Mouse (Mus musculus) c-Kit-positive CD71-positive TER-119-positive erythroid progenitor cells, embryonic 14.5 days (primary cell): ENCODE results near the gene Vgll4.

ENCODE experiments used
- DNase-seq: peaks from one replicate; pipeline ENCODE4 v3.0.0-alpha.2; 2013; ENCODE audit warnings: low spot score

Vgll4 gene

DNA sequence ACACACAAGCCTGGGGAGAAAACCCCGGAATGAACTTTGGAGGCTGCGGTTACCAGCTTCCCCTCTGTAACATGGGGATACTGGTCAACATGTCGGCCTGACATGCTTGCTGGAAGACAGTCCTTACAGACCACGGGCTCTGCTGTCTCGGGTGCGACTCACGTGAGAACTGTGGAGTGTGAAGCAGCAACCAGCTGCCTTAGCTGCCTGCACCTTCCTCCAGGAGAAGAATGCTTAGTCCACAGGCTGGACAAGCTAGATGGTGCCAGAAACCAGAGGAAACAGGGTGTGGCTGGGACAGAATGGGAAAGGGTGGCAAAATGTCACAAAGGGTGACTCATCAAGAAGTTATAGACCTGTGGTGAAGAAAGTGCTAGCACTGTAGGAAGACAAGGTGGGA is 129.8 kb downstream of the Vgll4 start:
- no peak for DNase-seq

DNA sequence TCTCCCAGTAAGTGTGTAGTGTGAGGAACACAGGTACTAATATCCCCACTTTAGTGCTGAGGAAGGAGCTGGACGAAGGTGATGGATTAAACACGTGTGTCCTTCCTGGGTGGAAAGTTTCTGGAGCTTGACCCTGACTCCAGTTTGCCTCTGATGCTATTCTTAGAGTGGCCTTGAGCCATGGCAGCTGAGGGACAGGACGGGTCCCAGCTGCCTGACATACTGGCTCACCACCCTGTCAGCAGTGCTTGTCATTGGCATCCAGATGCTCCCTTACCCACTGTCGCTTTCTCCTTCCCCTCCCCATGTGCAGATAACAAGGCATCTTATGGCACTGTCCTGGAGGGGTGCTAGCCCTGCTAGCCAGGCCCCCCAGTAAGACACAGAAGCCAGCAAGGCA is 130.9 kb downstream of the Vgll4 start:
- no peak for DNase-seq

DNA sequence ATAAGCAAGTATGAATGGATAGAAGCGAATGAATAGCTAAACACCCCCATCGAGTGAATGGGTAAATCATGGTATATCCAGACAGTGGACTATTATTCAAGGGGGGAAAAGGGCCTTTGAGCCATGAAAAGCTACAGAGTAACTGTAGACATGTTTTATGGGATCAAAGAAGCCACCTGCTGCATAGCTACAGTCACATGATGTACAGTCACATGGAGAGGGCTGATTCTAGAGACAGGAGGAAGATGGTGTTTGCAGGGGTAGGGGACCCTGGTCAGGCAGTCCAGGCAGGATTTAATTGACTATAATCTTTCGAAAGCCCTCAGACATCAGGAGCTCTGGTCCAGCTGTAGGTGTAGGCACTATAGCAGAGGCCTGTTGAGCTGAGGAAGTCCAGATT is 133.4 kb downstream of the Vgll4 start:
- no peak for DNase-seq

DNA sequence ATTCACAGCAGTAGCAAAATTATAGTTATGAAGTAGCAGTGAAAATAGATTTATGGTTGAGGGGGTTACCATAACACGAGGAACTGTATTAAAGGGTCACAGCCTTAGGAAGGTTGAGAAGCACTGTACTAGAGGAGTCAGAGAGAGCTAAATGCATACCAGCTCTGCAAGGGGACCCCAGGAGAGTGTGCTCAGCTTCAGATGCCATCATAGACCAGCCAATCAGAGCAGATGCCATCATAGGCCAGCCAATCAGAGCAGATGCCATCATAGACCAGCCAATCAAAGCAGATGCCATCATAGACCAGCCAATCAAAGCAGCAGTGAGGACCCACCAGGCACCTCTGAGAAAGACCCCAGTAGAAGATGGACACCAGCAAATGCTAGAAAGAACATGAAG is 134.0 kb downstream of the Vgll4 start:
- DNase-seq, result no peak

DNA sequence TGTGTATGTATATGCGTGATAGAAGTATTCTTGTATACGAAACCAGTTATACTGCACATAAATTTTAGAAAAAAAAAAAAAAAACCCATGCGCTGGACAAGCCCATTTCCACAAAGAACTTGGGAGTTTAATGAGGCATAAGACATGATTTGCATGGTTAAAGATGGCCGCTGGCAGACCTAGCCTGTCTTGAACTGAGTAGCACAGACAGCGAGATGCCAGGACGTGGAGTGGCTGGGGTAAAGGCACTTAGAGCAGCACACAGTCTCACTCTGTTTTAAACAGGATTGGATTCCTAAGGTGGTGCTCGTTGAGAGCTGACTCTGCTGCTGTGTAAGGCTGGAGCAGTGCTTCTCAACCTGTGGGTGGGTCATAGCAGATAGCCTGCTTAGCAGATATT is 134.4 kb downstream of the Vgll4 start:
- DNase-seq, result no peak

GRCm38 (mm10) chr6:114833791-114834346 is 135.9 kb downstream of the Vgll4 start:
- DNase-seq, result no peak

GRCm38 (mm10) chr6:114833058-114833685 is 136.6 kb downstream of the Vgll4 start:
- no peak for DNase-seq

DNA sequence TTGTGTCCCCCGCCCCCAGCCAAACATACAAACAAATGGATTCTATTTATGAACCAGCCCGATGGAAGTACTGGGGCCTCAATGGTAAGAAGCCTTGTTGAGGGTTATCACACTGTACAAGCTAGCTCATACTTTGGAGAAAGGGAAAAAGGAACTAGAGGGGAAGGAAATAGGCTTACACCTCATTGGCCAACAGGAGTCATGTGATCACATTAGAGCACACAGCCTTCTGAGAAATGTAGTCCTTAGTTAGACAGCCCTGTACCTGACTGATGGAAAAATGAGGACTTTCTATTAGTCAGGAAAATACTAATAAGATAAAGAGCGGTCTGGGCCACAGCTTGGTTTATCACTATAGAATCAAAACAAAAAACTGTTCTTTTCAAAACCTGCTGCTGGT is 138.0 kb downstream of the Vgll4 start:
- no peak for DNase-seq

DNA sequence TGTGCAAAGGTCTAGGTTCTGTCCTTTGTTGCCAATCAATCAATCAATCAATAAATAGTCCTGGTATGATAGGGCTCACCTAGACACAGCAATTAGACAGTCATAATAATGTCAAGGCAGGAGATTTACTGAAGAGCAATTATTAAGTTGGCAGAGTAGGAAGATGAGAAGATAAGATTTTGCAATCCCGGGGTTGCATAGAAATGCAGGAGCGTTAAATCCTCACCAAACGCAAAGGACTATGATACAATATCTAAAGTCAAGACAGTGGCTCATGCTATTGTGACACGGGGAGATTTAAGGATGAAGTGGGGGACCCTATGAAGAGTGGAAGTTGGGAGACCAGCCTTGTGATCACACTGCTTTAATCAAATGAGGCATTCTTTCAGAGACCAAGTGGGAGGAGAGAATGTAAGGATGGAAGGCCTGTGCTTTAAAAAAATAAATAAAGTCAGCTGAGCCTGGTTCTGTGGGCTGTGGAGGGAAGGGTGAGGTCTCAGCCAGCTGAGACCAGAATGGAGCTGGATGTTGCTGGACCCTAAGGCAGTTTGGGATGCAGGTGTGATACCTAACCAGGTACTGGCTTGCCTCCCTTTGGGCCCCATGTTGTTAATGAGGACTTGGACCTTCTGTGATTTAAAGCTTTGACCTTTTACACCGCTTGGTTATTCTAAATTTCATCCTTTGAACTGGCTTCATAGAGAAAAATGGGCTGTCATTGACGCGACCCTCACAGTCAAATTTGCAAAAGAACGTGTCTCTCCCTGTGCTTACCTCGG is 139.9 kb downstream of the Vgll4 start:
- DNase-seq, result no peak

GRCm38 (mm10) chr6:114826889-114827288 is 142.9 kb downstream of the Vgll4 start:
- no peak for DNase-seq

DNA sequence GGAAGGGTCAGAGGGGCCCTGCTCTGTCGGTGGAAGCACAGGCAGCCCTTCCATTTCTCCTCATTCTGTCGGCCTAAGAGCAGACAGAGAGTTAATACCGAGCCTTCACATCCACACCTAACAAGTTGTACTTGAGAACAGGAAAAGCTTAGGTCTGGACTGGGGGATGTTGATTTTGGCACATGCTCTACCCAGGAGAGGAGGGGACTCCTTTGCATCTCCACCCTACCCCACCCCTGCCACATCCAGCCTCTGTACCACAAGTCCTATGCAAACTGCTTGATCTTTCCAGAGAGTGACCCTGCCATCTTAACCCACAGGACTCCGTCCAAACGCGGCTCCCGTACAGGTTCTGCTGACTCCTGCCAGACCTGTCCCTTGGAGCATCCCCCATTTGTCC is 148.1 kb downstream of the Vgll4 start:
- DNase-seq, result no peak

DNA sequence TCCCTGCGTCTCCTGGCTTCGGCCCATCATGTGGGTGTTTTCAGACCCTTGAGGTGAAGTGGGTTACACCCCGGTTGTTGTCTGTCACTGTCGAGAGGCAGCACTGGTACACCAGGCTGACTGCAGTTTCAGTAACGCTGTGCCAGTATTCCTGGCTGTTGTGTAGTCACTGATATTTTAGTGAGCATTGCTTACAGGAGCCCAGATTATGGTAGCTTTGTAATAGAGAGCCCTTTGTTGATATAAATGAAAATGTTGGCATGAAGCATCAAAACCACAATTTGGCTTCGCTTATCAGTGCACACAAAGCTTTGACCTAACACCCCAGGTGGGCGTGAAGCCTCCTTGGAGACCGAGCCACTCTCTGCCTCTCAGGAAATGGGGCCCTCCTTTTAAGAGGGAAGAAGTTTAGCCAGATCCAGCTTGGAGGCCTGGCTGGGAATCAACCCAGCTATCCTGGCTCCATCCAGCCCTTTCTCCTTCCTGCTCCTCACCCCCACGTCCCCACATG is 149.8 kb downstream of the Vgll4 start:
- no peak for DNase-seq

DNA sequence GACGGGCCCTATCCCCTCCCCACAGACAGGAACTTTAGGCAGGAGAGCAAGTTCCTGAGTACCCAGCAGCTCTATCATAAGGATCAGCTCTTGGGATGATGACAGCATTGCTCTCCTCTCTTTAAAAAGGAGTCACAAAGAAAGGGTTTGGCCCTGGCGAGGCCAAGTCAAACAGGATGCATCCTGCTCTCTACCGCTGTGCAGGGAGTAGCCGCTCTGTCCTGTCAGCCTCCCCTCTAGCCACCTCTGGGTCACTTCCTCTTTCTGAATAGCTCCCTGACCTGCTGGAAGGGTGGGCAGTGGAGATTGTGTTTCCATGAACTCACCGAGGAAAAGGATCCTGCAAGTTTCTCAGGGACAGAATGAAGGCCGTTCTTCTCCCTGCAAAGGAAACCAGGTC is 151.3 kb downstream of the Vgll4 start:
- no peak for DNase-seq

DNA sequence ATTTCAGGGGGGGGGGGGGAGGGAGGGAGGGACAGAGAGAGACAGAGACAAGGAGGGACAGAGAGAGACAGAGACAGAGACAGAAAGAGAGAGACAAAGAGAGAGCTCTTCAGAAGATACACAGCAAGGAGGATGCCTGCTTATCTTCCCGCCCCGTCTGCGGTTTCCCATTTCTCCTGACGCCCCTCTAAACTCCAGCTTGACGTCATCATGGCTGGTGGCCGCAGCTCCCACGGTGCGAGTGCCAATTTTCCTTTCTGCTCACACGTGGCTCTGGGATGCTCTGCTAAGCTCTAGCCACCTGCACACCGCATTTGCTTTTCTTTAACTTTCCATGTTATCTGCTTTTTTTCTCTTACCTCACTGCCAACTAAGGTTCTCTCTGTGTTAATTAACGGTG is 151.8 kb downstream of the Vgll4 start:
- no peak for DNase-seq

DNA sequence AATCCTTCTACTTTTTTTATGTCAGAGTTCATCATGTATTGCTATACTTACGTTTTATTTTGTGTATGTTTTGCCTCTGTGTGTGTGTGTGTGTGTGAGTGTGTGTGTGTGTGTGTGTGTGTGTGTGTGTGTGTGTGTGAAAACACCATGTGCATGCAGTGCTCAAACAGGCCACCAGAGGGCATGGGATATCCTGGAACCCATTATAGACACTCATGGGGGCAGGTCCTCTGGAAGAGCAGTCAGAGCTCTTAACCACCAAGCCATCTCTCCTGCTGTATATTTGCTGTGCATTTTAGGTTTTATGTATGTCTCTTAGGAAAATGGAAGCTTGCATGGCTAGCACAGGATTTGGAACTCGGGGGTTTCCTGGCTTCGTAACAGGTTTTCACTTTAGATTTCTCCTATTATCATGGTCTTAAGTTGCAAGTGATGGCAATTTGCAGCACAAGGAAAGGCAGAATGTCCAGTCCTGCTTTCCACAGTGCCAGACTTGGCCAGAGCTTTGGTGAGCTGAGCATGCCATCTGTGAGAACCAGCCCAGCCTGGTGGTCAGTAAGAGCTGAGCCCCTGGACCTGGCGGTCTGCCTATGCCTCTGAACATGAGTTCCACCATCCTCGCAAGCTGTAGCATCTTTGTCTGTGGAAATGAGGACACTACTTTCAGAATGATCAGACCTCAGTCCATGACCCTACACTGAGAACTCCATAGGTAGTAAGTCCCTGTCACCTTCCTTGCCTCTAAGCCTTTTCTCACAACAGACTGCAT is 154.7 kb downstream of the Vgll4 start:
- DNase-seq, result peak; percentile 29

DNA sequence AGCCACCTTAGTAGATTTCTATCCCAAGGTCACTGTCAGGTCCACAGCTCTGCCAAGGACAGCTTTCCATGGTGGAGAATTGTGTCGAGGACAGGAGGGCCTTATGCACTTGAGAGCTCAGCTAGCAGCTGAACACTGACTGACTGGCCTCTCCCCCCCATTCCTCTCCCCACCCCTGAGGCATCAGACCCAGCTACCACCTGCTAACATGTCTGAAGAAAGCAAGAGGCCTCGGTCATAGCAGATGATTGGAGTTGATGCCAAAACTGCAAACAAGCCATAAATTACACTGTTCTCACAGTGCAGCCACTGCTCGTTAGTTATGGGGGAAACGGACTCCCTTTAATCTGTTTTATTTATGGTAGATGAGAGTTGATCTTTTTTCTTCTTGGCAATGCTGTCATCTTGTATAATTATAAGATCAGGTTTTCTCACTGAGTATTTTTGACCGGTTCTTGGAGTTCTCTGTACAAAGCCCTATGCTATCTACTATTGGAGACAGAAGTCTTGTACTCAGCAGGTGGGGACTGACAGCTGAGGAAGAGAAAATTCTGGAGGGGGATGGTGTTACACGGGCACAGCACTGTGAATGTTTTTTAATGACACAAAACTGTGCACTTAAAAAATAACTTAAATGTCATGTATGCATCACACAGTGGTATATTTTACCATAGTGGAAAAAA is 155.5 kb downstream of the Vgll4 start:
- DNase-seq, result no peak

DNA sequence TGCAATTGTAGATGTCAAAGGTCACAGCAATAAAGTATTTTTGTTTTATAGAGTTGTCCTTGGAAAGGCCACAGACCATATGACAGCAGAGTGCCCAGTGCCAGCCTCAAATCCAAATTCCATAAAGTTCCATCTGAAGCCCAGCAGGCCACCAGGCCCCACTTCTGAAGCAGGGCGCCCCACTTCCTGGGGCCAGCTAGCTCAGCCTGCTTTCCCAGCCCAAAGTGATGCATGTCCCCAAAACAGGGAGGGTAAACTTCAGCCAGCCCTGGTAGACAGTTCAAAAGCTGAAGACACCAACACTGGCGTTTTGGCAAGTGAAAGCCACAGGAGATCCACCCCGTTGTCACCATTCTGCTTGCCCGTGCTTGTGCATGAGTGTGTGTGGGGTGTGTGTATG is 157.0 kb downstream of the Vgll4 start:
- no peak for DNase-seq

- DNase-seq, result no peak
Measured at GRCm38 (mm10) chr6:114812322-114812721, 157.5 kb downstream of the Vgll4 start.
